Mouse (Mus musculus) liver, embryonic 16.5 days (tissue): ENCODE data around the gene Cpsf2. TPM values are rescaled to one million over a fixed set of nuclear protein-coding genes. Genes with fewer than 3 reads are reported as not detected.

Source experiments
- polyA plus RNA-seq: library from polyadenylated mRNA; unstranded; fragments of >200 nt; fragmentation: Nextera tagmentation; extraction: Ambion mirVana; gene quantifications from 2 replicates; pipeline ENCODE4 v1.2.1, GENCODE M21; 2015

Gene Cpsf2
- polyA plus RNA-seq, 1 experiment from 2014 or later: 13.6 TPM

Other genes with a start within 250 kb of the Cpsf2 start
- gene Fbln5, start 156.9 kb upstream of the Cpsf2 start, polyA plus RNA-seq: 6.8 and 7.6 TPM in 2 replicates
- 7.2 and 7.9 TPM in 2 replicates for gene Trip11, start 62.7 kb upstream of the Cpsf2 start, polyA plus RNA-seq
- 8.6 and 9.5 TPM in 2 replicates for gene Atxn3, start 17.7 kb upstream of the Cpsf2 start, polyA plus RNA-seq
- 0.18 and 0.38 TPM in 2 replicates for gene Slc24a4, start 152.7 kb downstream of the Cpsf2 start, polyA plus RNA-seq